Mouse (Mus musculus) bone marrow, adult 2 months (tissue): Measurements from ENCODE around the gene Cox5a.

Source experiments
- CTCF ChIP-seq: fragments of 200-500 bp; IDR thresholded peaks from 2 replicates; pipeline ENCODE4 v1.5.1; 2011; ENCODE audit warnings: low read length, control low read depth; ENCODE audit not compliant: control insufficient read depth, insufficient read depth
- POLR2A ChIP-seq: fragments of 200-500 bp; IDR thresholded peaks from 2 replicates; pipeline ENCODE4 v1.6.1; 2011; ENCODE audit warnings: low read depth, mild to moderate bottlenecking, control low read depth, low read length, borderline replicate concordance; ENCODE audit not compliant: control insufficient read depth

DNA sequence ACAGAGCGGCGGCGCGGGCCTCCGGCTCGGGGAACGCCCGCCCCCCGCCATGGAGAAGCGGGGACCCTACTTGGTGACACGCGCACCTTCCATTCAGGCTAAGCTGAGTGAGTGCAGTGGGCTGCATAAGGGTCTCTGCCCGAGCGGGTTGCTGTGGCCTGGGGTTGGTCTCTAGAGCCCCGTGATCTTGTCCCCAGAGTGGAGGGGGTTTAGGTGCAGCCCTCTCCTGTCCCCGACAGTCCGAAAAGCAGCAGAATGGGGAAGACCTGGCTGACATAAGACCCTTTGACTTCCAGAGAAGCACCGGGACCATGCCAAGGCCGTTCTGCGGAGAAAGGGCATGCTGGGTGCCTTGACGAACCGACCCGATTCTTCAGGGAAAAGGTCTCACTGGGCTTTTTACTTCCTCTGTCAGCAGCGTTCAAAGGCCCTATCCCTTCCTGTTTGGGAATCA, 16.7 kb downstream of the Cox5a start:
- TF ChIP-seq CTCF (no peak), POLR2A (no peak)
